Mouse (Mus musculus): ENCODE measurements around the gene Acrbp.

GRCm38 (mm10) chr6:125090341-125091085 is 41.0 kb downstream of the Acrbp start:
- TF ChIP-seq POLR2A (IDR thresholded peaks at IDR 0.05; ENCODE audit: low read depth, low read length), result no peak
- no peak for TF ChIP-seq CTCF (IDR thresholded peaks at IDR 0.05; ENCODE audit: borderline replicate concordance, insufficient read depth, low read length)

Data from embryonic fibroblast, embryonic 13.5 days (primary cell).